Mouse (Mus musculus) hindbrain, embryonic 12.5 days (tissue): ENCODE data around the gene Irs1. TPM values are rescaled to one million over a fixed set of nuclear protein-coding genes. Genes with fewer than 3 reads are reported as not detected.

Source experiments
- ATAC-seq: fragments of 200-750 bp; cut with Nextera tagmentation; 2 replicates; pipeline ENCODE4 v1.8.0; 2017; ENCODE audit warnings: moderate TSS enrichment; ENCODE audit not compliant: low FRiP score
- H3K27ac ChIP-seq: fragments of 300-500 bp; sonication (generic); 2 replicates; pipeline ENCODE4 v1.5.1; 2016; ENCODE audit warnings: mild to moderate bottlenecking
- H3K27me3 ChIP-seq: fragments of 300-500 bp; sonication (generic); 2 replicates; pipeline ENCODE4 v1.6.1; 2016; ENCODE audit warnings: mild to moderate bottlenecking
- H3K36me3 ChIP-seq: fragments of 300-500 bp; sonication (generic); 2 replicates; pipeline ENCODE4 v1.6.1; 2016; ENCODE audit warnings: mild to moderate bottlenecking
- H3K4me1 ChIP-seq: fragments of 300-500 bp; sonication (generic); 2 replicates; pipeline ENCODE4 v1.6.1; 2016
- H3K4me2 ChIP-seq: fragments of 300-500 bp; sonication (generic); replicated peaks from 2 replicates; pipeline ENCODE4 v1.6.1; 2016; ENCODE audit warnings: mild to moderate bottlenecking
- H3K4me3 ChIP-seq: fragments of 300-500 bp; sonication (generic); 2 replicates; pipeline ENCODE4 v1.5.1; 2016; ENCODE audit warnings: mild to moderate bottlenecking
- H3K9ac ChIP-seq: fragments of 300-500 bp; sonication (generic); 2 replicates; pipeline ENCODE4 v1.6.1; 2016; ENCODE audit warnings: mild to moderate bottlenecking, moderate library complexity
- H3K9me3 ChIP-seq: fragments of 300-500 bp; sonication (generic); replicated peaks from 2 replicates; pipeline ENCODE4 v1.6.1; 2016; ENCODE audit warnings: mild to moderate bottlenecking
- WGBS: fragments of 180-500 bp; shearing (Covaris S2); methylation state at CpG from one replicate; pipeline ENCODE4 v1.1.7; 2016; 5-methylcytosine and 5-hydroxymethylcytosine counted together
- polyA plus RNA-seq: library from polyadenylated mRNA; unstranded; fragments of >200 nt; fragmentation: Nextera tagmentation; extraction: Ambion mirVana; gene quantifications from 2 replicates; pipeline ENCODE4 v1.2.1, GENCODE M21; 2016

The Irs1 gene
- polyA plus RNA-seq, 1 experiment from 2014 or later, result 17.8 TPM

DNA sequence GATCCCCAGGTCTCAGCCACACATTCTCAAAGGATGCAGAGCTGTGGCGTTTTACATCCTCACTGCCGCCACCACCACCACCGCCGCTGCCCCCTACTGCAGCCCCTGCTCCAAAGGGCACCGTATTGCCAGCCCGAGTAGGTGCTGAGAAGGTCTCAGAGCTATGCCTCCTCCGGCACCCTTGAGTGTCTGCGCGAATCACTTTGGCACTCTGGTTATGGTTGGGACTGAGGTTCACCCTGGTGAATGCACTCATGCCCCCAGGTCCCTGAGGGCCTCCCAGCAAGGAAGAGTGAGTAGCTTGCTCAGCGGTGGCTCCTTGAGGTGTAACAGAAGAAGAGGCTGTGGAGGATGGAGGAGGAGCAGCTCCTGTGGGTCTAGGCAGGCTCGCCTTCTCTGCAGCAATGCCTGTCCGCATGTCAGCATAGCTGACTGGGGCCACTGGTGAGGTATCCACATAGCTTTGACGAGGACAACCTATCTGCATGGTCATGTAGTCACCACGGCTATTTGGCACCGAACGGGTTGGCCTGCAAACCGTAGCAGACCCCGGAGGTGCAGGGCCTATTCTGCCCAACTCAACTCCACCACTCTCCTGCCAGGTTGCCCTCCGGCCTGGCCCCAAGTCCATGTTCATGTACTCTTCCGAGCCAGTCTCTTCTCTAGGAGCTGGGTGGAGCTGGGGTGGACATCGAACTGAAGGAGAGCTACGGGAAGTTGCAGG, 4.0 kb downstream of the Irs1 start:
- 54% methylated on average over 22 of the region's 22 CpGs for WGBS
- H3K27me3 ChIP-seq, result no peaks in the 10 kb centered on the region
- peaks cover 13% of the 10 kb centered on the region; the same call in 1 of the 2 replicates for H3K36me3 ChIP-seq
- H3K4me2 ChIP-seq, result peak overlapping the region; percentile 64
- H3K4me1 ChIP-seq, result peaks cover 56% of the 10 kb centered on the region
- peak overlapping the region; percentile 70 for H3K4me3 ChIP-seq
- no peak for ATAC-seq
- peak overlapping the region; percentile 68 for H3K27ac ChIP-seq
- no peaks in the 10 kb centered on the region for H3K9me3 ChIP-seq
- peak overlapping the region; percentile 65 for H3K9ac ChIP-seq

DNA sequence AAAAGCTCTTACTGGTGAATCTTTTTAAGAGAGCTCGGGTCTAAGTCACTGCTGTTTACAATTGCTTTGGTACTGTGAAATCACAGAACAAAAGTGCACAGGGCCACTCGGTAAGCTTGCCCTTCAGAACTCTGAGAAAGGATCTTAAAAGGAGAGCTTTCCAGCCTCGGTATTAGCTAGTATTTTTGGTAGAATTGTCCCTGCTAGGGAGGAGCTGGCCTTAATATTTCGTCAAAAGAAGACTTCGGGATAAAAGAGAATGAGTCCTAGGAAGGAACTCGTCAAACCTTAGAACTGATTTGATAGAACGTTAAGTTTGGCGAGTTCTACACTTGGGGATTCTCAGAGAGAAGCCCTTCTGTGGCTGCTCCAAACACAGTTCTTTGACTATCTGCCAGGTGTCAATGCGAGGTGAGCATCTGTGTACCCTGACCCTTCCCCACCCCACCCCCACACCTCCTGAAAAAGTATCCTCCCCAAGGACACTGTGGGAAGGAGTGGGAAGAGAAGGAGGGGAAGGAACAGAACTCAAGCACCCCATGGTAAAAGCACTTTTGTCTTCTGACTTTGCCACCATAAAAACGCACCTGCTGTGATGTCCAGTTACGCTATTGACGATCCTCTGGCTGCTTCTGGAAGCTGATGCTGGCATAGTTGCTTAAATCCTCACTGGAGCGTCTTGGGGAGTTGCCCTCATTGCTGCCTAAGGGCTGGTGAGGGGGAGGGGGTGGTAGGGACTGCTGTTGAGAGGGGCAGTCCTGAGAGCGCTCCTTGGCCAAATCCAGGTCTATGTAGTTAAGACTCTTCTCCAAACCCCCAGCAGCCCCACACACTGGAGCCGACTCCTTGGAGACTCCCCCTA, 4.8 kb downstream of the Irs1 start:
- H3K4me1 ChIP-seq, result peaks cover 54% of the 10 kb centered on the region

DNA sequence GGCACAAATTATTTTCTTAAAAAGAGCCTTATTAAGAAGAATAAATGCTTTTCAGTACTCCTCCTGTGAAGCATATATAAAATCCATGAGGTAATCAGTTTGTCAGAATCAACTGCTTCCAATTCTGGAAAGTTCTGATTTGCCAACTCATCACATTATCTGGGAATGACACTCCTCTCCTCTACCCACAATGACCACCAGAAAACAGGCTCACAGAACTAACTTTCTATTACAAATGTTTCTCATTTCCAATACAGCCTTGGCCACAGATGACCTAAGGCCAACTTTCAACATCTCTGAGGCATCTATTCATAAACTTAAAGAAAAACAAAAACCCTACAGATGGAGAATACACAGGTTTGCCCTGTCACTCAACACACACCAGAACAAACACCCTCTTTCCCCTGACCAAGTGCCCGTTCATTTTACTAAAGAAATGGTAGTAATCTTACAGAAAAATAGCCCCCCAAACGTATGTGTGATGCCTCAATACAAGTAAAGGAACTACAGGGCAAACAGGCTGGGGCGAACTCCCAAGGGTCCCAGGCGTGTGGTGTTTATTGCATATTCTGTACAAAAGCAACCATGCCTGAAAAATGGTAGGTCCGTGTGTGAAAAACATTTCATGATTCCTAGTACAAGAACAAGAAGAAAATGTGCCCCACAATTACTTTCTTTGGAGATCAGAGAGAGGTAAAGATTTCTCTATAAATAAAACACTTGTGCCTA, 5.6 kb downstream of the Irs1 start:
- Histone ChIP-seq H3K9ac (peak overlapping the region; percentile 65), H3K36me3 (peaks cover 13% of the 10 kb centered on the region; the same call in 1 of the 2 replicates), H3K4me2 (peak overlapping the region; percentile 64), H3K9me3 (no peaks in the 10 kb centered on the region), H3K4me1 (peaks cover 54% of the 10 kb centered on the region), H3K4me3 (peak overlapping the region; percentile 70), H3K27ac (peak overlapping the region; percentile 68; the same call in 1 of the 2 replicates), H3K27me3 (no peaks in the 10 kb centered on the region)
- WGBS, result 12% methylated on average over 5 of the region's 5 CpGs
- ATAC-seq, result no peak

More for the DNA sequence above, 4.8 kb downstream of the Irs1 start:
- ATAC-seq, result no peak
- Histone ChIP-seq H3K36me3 (peaks cover 13% of the 10 kb centered on the region; the same call in 1 of the 2 replicates), H3K27ac (peak overlapping the region; percentile 68), H3K4me3 (peak overlapping the region; percentile 70), H3K4me2 (peak overlapping the region; percentile 64), H3K27me3 (no peaks in the 10 kb centered on the region), H3K9me3 (no peaks in the 10 kb centered on the region), H3K9ac (peak overlapping the region; percentile 65)
- WGBS, result 18% methylated on average over 15 of the region's 15 CpGs

DNA sequence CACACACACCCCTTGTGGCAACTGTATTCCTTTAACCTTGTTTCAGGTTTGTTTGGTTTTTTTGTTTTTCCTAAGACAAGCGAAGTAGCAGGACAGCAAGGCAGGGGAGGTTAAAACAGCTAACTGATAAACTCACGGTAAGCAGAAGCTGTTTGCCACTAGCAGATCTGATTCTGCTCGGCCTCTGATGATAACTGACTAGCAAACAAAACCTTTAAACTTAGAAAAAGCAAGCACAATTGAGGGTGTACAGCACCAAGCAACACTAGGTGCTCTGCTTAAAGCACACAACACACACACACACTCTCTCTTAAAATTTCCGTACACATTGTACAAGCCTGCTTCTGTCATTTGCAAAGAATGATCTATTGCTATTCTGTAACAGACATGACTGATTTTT, 6.8 kb downstream of the Irs1 start:
- no peak for ATAC-seq
- peaks cover 13% of the 10 kb centered on the region; the same call in 1 of the 2 replicates for H3K36me3 ChIP-seq
- H3K4me1 ChIP-seq, result peaks cover 51% of the 10 kb centered on the region
- no peaks in the 10 kb centered on the region for H3K27me3 ChIP-seq
- H3K9ac ChIP-seq, result peak overlapping the region; percentile 82
- peak overlapping the region; percentile 95 for H3K27ac ChIP-seq
- WGBS, result 14% methylated on average over 4 of the region's 4 CpGs
- H3K4me3 ChIP-seq, result peak overlapping the region; percentile 70
- H3K4me2 ChIP-seq, result peak overlapping the region; percentile 64
- H3K9me3 ChIP-seq, result no peaks in the 10 kb centered on the region

DNA sequence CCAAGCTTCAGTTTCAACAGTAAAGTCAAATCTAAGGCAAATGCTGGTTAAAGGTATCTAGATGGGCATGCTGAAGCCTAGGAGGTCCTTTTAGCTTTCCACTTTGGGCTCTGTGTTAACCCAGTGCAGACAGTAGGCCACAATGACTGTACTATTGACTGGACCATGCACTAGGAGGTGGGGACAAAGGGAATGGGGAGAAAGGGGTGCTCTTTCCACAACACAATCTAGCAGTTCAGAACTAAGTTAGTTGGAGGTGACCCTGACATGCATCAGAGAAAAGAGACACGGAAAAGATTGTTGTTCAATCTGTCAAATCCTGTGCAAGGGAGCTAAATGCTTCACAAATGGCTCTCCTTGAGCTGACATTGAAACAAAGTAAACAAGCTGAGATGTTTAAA, 7.3 kb downstream of the Irs1 start:
- H3K9ac ChIP-seq, result peak overlapping the region; percentile 82
- H3K9me3 ChIP-seq, result no peaks in the 10 kb centered on the region
- no peaks in the 10 kb centered on the region for H3K27me3 ChIP-seq
- WGBS, result 0% methylated on average over 1 of the region's 1 CpGs
- peak overlapping the region; percentile 64 for H3K4me2 ChIP-seq
- H3K4me3 ChIP-seq, result peak overlapping the region; percentile 70
- H3K27ac ChIP-seq, result peak overlapping the region; percentile 95
- H3K36me3 ChIP-seq, result peaks cover 13% of the 10 kb centered on the region; the same call in 1 of the 2 replicates
- H3K4me1 ChIP-seq, result peaks cover 46% of the 10 kb centered on the region
- peak; percentile 20; the same call in 1 of the 2 replicates for ATAC-seq

DNA sequence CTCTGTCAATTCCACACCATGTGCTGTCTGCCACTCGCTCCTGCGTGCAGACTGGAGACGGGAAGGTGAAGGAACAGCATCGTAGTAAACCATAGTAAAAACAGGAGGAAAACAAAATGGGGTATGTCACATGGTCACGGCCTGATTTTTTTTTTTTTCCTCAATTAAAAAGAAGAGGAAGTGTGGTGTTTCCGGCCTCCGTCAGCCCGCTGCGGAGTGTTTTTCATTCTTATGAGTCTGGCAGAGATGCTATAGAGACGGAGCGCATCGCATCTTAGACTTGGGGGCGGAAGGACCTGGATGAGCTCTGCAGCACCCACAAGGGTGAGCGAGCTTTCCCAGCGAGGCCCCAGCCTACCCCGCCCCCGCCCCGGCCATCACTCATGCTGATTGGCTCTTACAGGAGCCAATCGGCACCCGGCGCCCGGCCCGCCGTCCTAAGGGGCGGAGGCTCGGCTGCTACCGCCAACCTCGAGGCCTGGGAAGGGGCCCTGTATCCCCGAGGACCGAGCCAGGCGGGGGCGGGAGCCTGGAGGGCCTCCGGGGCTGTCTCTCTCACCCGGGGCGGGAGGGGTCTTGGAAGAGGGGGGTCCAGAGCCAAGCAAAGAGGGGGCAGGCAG, 8.1 kb downstream of the Irs1 start:
- H3K36me3 ChIP-seq, result peaks cover 5% of the 10 kb centered on the region; the same call in 1 of the 2 replicates
- H3K4me1 ChIP-seq, result peaks cover 38% of the 10 kb centered on the region
- H3K4me3 ChIP-seq, result peak overlapping the region; percentile 70
- no peaks in the 10 kb centered on the region for H3K27me3 ChIP-seq
- H3K4me2 ChIP-seq, result peak overlapping the region; percentile 64
- peak; percentile 99 for ATAC-seq
- no peaks in the 10 kb centered on the region for H3K9me3 ChIP-seq
- under 1% methylated on average over 35 of the region's 35 CpGs for WGBS
- H3K27ac ChIP-seq, result peak overlapping the region; percentile 95
- H3K9ac ChIP-seq, result peak overlapping the region; percentile 82

DNA sequence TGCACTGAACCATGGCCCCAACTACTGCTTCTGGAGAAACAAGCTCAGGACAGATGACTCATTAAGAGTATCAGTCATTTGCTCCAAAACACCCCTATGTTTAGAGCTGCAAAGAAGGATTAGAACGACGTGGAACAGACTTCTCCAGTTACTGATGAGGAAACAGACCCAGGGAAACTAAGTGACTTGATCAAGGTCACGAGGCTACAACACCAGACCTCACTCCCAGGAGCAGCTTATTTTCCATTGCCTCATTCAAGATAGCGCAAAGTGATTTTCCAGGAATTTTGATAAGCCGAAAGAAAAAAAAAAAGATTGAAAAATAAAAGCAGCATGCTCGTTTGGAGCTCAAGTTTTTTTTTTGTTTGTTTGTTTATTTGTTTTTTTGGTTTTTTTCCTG, 9.4 kb downstream of the Irs1 start:
- no peaks in the 10 kb centered on the region for H3K9me3 ChIP-seq
- no peak overlapping the region for H3K4me3 ChIP-seq
- H3K27me3 ChIP-seq, result no peaks in the 10 kb centered on the region
- no peak for ATAC-seq
- peaks cover 25% of the 10 kb centered on the region for H3K4me1 ChIP-seq
- H3K4me2 ChIP-seq, result 0 out of 2 replicates have a peak overlapping the region, but pooled peaks have one; percentile 15
- no peak overlapping the region for H3K27ac ChIP-seq
- 84% methylated on average over 6 of the region's 6 CpGs for WGBS
- peaks cover 7% of the 10 kb centered on the region for H3K36me3 ChIP-seq
- H3K9ac ChIP-seq, result no peak overlapping the region

DNA sequence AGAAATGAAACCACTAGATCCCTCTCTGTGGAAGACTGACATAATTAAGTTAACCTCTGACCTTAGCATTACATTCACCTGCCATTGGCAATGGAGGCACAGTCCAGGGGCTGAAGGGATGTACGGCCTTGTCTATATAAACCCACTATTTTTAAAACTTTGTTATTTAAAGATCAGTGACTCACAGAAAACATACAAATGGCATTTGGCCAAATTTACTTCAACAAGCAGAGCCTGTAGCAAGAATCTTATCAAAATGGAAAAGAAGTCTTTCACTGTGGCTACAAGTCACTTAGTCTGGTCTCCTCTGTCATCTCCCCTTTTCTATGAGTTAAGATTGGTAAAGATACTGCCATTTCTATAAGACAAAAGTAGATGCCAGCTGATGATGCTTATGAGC, 11.4 kb downstream of the Irs1 start:
- no peaks in the 10 kb centered on the region for H3K27me3 ChIP-seq
- no peak overlapping the region for H3K9ac ChIP-seq
- no peaks in the 10 kb centered on the region for H3K9me3 ChIP-seq
- 87% methylated on average over 1 of the region's 1 CpGs for WGBS
- peaks cover 19% of the 10 kb centered on the region for H3K4me1 ChIP-seq
- H3K27ac ChIP-seq, result no peak overlapping the region
- no peak for ATAC-seq
- peaks cover 11% of the 10 kb centered on the region for H3K36me3 ChIP-seq
- H3K4me2 ChIP-seq, result no peak overlapping the region
- H3K4me3 ChIP-seq, result no peak overlapping the region

DNA sequence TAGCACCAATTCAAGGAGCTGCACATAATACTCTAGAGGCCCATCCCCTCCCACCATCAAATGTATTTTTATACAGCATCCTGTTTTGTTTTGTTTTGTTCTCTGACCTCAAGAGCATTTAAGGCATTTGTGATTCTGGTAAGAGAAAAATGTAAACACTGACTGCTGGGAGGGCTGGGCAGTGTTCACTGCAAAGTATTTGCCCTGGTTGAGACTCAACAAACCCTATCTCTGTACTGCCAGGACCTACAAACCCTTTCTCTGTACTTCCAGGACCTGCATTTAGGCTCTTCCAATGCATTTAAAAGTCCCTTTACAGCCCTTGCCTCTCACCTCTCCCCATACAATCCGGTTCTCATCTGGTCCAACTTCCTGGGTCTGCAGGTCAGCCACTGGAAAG, 16.9 kb downstream of the Irs1 start:
- Histone ChIP-seq H3K4me3 (no peak overlapping the region), H3K9me3 (no peaks in the 10 kb centered on the region), H3K27ac (no peak overlapping the region), H3K36me3 (peaks cover 11% of the 10 kb centered on the region), H3K9ac (no peak overlapping the region), H3K4me2 (no peak overlapping the region), H3K4me1 (peaks cover 19% of the 10 kb centered on the region), H3K27me3 (no peaks in the 10 kb centered on the region)
- no peak for ATAC-seq
- WGBS, result 67% methylated on average over 1 of the region's 1 CpGs

DNA sequence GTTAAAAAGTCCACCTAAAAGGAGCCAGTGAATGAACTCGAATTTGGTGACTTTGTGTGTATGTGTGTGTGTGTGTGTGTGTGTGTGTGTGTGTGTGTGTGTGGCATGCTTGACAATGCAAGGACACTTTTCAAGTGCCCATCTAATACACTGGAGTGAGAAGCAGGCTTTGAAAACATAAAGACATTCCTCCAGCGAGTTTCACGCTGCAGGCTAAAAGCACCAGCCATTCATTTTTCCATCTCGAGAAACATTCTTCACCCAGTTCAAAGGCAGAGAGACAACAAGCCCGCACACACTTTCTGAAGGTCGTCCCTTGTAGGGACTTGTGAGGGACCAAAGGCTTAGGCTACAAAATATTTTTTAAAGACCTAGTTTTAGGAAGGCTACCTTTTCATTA, 17.7 kb downstream of the Irs1 start:
- Histone ChIP-seq H3K4me3 (no peak overlapping the region), H3K9me3 (no peaks in the 10 kb centered on the region), H3K27me3 (no peaks in the 10 kb centered on the region), H3K36me3 (peaks cover 11% of the 10 kb centered on the region), H3K4me2 (no peak overlapping the region), H3K9ac (no peak overlapping the region), H3K4me1 (peaks cover 19% of the 10 kb centered on the region), H3K27ac (no peak overlapping the region)
- no peak for ATAC-seq
- 30% methylated on average over 6 of the region's 6 CpGs for WGBS

DNA sequence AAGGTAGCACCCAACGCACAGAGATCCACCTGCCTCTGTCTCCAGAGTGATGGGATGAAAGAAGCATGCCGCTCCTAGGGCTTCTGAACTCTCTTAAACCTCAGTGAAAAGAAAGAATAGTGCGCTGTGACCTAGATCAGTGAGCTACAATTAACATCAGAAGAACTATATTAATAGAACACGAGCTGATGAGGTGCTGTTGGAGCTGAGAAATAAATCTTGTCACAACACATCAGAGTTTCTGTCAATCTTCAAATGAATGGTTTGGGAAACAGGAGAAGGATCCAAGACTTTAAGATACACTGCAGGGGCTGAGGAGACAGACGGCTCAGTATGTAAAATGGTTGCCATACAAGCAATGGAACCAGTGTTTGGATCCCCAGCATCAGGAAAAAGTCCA, 19.0 kb downstream of the Irs1 start:
- Histone ChIP-seq H3K27me3 (no peaks in the 10 kb centered on the region), H3K4me1 (peaks cover 19% of the 10 kb centered on the region), H3K9ac (no peak overlapping the region), H3K4me2 (no peak overlapping the region), H3K36me3 (peaks cover 8% of the 10 kb centered on the region), H3K4me3 (no peak overlapping the region), H3K27ac (no peak overlapping the region), H3K9me3 (no peaks in the 10 kb centered on the region)
- WGBS, result 83% methylated on average over 5 of the region's 5 CpGs
- no peak for ATAC-seq
